Mouse (Mus musculus) liver, embryonic 14.5 days (tissue): ENCODE measurements at regions not wholly inside any gene's neighbourhood (a gene's known extent, or its start where the extent isn't known, plus 50 kb on each side); places are given as distances from the start of the nearest gene placed in this dataset.

ENCODE experiments used
- CTCF ChIP-seq: IDR thresholded peaks from 2 replicates; pipeline ENCODE4 v1.5.1; 2016; ENCODE audit warnings: antibody characterized with exemption, low read depth, control low read depth
- EP300 ChIP-seq: IDR thresholded peaks from 2 replicates; pipeline ENCODE4 v1.6.1; 2016; ENCODE audit warnings: antibody characterized with exemption, low read depth

DNA sequence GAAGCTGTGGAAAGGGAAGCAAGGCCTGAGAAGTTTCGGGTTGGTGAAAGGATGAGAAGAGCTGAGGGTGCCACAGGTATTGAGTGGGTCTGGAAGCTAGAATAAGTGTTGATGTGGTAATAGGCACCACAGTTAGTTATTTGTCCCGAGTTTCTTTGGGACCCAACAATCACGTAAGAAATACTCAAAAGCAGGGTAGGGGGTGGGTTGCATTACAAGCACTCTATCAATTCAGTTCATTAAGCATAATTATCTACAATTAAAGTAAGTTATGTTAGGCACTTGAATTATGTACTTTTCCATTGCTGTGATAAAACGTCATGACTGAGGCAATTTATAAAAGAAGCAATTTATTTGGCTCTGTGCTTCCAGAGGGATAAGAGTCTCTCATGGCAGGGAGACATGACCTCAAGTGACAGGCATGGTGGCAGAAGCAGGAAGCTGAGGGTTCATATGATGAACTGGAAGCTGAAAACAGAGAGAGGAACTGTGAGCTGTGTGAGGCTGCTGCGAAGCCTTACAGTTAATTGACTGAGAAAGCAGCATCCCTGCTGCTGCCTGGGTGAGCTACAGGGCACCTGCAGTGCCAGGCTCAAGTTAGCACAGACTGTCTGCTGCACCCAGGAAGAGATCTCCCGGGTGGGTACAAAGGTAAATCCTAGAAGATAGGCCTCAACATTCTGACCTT, 201.5 kb upstream of the Ufl1 start:
- TF ChIP-seq CTCF, result no peak
- TF ChIP-seq EP300, result no peak
